Comparison of ENCODE assay signal across 12 mouse cellular contexts in the genomic region with DNA sequence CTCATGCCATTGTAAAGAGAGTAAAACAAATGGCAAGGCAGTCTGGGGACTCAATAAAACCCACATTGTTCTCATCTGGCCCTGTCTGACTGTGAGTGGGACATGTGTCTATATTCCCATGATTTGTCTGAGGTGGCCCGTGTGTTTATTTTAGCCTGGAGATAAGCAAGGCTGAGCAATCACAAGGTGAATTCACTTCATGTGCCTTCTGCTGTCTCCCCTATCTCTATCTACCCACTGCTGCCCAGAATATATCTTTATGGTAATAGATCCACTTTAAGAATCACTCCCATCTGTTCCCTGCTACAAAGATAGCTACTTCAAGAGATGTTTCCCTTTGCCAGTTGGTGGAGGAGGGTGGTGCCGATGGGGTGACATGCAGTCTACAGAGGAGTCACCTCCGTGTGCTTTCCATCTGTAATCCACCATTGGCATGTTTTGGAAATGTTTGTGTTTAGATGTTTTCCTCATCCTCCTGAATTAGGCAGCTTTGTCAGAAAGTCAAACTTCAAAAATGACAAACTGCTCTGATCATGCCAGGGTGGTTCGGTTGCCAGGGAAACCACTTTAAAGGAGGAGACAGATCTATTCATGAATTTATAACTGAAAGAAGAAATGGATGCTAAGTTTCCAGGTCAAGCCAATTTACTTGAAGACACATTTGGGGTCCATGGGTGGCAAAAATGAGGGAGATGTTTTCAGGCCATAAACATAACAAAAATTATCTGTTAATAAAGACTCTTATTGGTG.
A peak's percentile ranks its signal among the peaks of the same experiment; 100 is the strongest.
DNase-seq lines count a peak whose midpoint lies in the region; ATAC-seq and TF ChIP-seq lines count a peak whose summit lies in the region.
"Had no signal": no experiment of that assay in that cellular context is flagged by ENCODE, and none has a peak within 500 bp of the region (broad histone marks: within the 10 kb centered on the region; RNA-seq: fewer than 3 reads in every experiment).

No protein-coding gene starts in this region.

- H3K27ac ChIP-seq in heart, embryonic 16.5 days (ENCODE audit: low read length): peak overlapping the region; percentile 33
- peak overlapping the region; percentile 67 for H3K27ac ChIP-seq in forebrain, postnatal 0 days (ENCODE audit: low read depth, low read length)

- ATAC-seq in heart, embryonic 16.5 days (replicated peaks; ENCODE audit: extremely low read depth, insufficient read depth, low FRiP score): no peak
- ATAC-seq in forebrain, postnatal 0 days: peak; percentile 96

- no peaks in the 10 kb centered on the region for H3K27me3 ChIP-seq in heart, embryonic 16.5 days (ENCODE audit: control insufficient read depth, insufficient read depth, low read length)
- no peaks in the 10 kb centered on the region for H3K27me3 ChIP-seq in forebrain, postnatal 0 days (ENCODE audit: insufficient read depth, low read length)

- H3K9me3 ChIP-seq in heart, embryonic 16.5 days (replicated peaks; ENCODE audit: control insufficient read depth, low read length): no peaks in the 10 kb centered on the region
- H3K9me3 ChIP-seq in forebrain, postnatal 0 days (ENCODE audit: low read length): no peaks in the 10 kb centered on the region

- DNase-seq in heart, postnatal 25 days (ENCODE audit: low spot score): no peak
- peak; percentile 90 for DNase-seq in brain, adult 2 months (ENCODE audit: low read depth, low spot score)
- peak; percentile 77 for DNase-seq in forebrain, postnatal 0 days
- DNase-seq in left cerebral cortex, adult 9 months (ENCODE audit: low spot score in 2 of 2): peak; percentile 70 to 71
- DNase-seq in embryo, embryonic 10.5 days (ENCODE audit: low spot score): no peak
- DNase-seq in kidney, postnatal 4 days: no peak
- DNase-seq in spleen, postnatal 4 days (ENCODE audit: low spot score in 2 of 2): no peak
- DNase-seq: adrenal gland, postnatal 36 days; cerebellum, adult 8-10 months; gastrocnemius, postnatal 25 days; kidney, adult 11 months had no signal

- H3K4me3 ChIP-seq in heart, embryonic 16.5 days (ENCODE audit: low read length): no peak overlapping the region
- no peak overlapping the region for H3K4me3 ChIP-seq in forebrain, postnatal 0 days (ENCODE audit: low read depth, low read length)

- 42% methylated on average over 4 of the region's 4 CpGs for WGBS in heart, embryonic 16.5 days
- WGBS in forebrain, postnatal 0 days: 51% methylated on average over 4 of the region's 4 CpGs

- H3K9ac ChIP-seq in heart, embryonic 16.5 days (ENCODE audit: low read length): no peak overlapping the region
- no peak overlapping the region for H3K9ac ChIP-seq in forebrain, postnatal 0 days

- intact Hi-C loops in heart, postnatal 25 days (cut with DNase I): loop anchor here (5.0 kb wide), 1 partner anchor 77 kb away; no protein-coding TSS in a partner anchor

- H3K4me2 ChIP-seq in heart, embryonic 16.5 days (ENCODE audit: low read depth, low read length): peak overlapping the region; percentile 13; the same call in 1 of the 2 replicates
- 0 out of 2 replicates have a peak overlapping the region, but pooled peaks have one; percentile 6 for H3K4me2 ChIP-seq in forebrain, postnatal 0 days (ENCODE audit: low read depth)

- TF ChIP-seq CTCF in forebrain, postnatal 0 days (IDR thresholded peaks at IDR 0.05; ENCODE audit: low read depth): no peak

- no peaks in the 10 kb centered on the region for H3K36me3 ChIP-seq in heart, embryonic 16.5 days (ENCODE audit: control insufficient read depth, insufficient read depth)
- H3K36me3 ChIP-seq in forebrain, postnatal 0 days (ENCODE audit: insufficient read depth): no peaks in the 10 kb centered on the region

- peaks cover 7% of the 10 kb centered on the region for H3K4me1 ChIP-seq in heart, embryonic 16.5 days (ENCODE audit: control insufficient read depth, insufficient read depth, low read length)
- H3K4me1 ChIP-seq in forebrain, postnatal 0 days (ENCODE audit: insufficient read depth): no peaks in the 10 kb centered on the region

Comparison
In these comparisons a context has a peak if more than half of its experiments do, and no peak if none do; other contexts are left out.
1. DNase-seq: peak in brain, adult 2 months (single experiment), forebrain, postnatal 0 days (single experiment) and left cerebral cortex, adult 9 months (2 of 2); none in heart, postnatal 25 days (single experiment), embryo, embryonic 10.5 days (single experiment), kidney, postnatal 4 days (0 of 2) and spleen, postnatal 4 days (0 of 2).